Comparison of ENCODE assay signal across 25 mouse cellular contexts in the genomic region with DNA sequence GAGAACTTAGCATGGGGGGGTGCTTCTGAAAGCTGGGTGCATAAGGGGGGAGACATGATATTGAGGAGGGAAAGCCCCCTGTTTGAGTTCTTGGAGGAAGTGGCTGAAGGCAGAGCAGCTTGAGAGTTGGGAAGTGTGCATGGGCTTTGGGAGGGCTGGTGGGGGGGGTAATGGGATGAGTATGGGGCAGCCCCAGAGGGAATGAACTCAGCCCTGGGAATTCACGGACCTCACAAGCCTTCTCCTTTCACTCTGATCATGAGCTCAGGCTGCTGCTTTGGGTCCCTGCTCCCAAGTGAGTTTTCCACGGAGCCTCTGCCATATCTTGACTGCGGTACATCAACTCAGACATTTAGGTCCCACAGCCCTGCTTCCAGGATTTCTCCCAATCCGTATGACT. TPM values are rescaled to one million over a fixed set of nuclear protein-coding genes. Genes with fewer than 3 reads are reported as not detected.
A peak's percentile ranks its signal among the peaks of the same experiment; 100 is the strongest.
DNase-seq lines count a peak whose midpoint lies in the region; ATAC-seq lines count a peak whose summit lies in the region.
"Had no signal": no experiment of that assay in that cellular context is flagged by ENCODE, and none has a peak within 500 bp of the region (broad histone marks: within the 10 kb centered on the region; RNA-seq: fewer than 3 reads in every experiment).

No protein-coding gene starts in this region.

- H3K9ac ChIP-seq in liver, embryonic 16.5 days (ENCODE audit: low read depth, low read length): no peak overlapping the region
- H3K9ac ChIP-seq in liver, embryonic 11.5 days (ENCODE audit: low read depth, low read length): no peak overlapping the region
- H3K9ac ChIP-seq: embryonic facial prominence, embryonic 15.5 days; hindbrain, embryonic 12.5 days had no signal

- H3K27ac ChIP-seq in liver, embryonic 16.5 days (ENCODE audit: low read length): no peak overlapping the region
- no peak overlapping the region for H3K27ac ChIP-seq in liver, embryonic 11.5 days (ENCODE audit: low read depth, low read length)
- 0 out of 2 replicates have a peak overlapping the region, but pooled peaks have one; percentile 46 for H3K27ac ChIP-seq in brown adipose tissue, adult 24 weeks (replicated peaks; ENCODE audit: low read depth, low read length)
- H3K27ac ChIP-seq: embryonic facial prominence, embryonic 15.5 days; forebrain, embryonic 10.5 days; hindbrain, embryonic 12.5 days had no signal

- no peaks in the 10 kb centered on the region for H3K4me1 ChIP-seq in liver, embryonic 16.5 days (ENCODE audit: control insufficient read depth, low read depth, low read length)
- H3K4me1 ChIP-seq in liver, embryonic 11.5 days (replicated peaks; ENCODE audit: control insufficient read depth, insufficient read depth, low read length): peaks cover 3% of the 10 kb centered on the region; the same call in 1 of the 2 replicates
- peaks cover 6% of the 10 kb centered on the region for H3K4me1 ChIP-seq in brown adipose tissue, adult 24 weeks (ENCODE audit: control insufficient read depth, insufficient read depth, insufficient read length, low read length)
- H3K4me1 ChIP-seq: hindbrain, embryonic 12.5 days had no signal

- no peak for ATAC-seq in liver, embryonic 16.5 days (ENCODE audit: low read depth)
- ATAC-seq in liver, embryonic 11.5 days (replicated peaks; ENCODE audit: low FRiP score): no peak
- ATAC-seq in activated CD4-positive, CD25-positive, alpha-beta regulatory T cell, adult 4 months: no peak
- no peak for ATAC-seq in monocyte, adult 5-6 weeks (replicated peaks; ENCODE audit: insufficient number of reproducible peaks, low FRiP score, low TSS enrichment, poor library complexity, severe bottlenecking)
- ATAC-seq: forebrain, embryonic 14.5 days; hindbrain, embryonic 16.5 days had no signal

- peaks cover 35% of the 10 kb centered on the region for H3K27me3 ChIP-seq in liver, embryonic 16.5 days (ENCODE audit: control insufficient read depth, insufficient read depth, low read depth, low read length)
- peaks cover 57% of the 10 kb centered on the region for H3K27me3 ChIP-seq in liver, embryonic 11.5 days (replicated peaks; ENCODE audit: control insufficient read depth, insufficient read depth, low read length)

- no peaks in the 10 kb centered on the region for H3K9me3 ChIP-seq in liver, embryonic 16.5 days (replicated peaks; ENCODE audit: control insufficient read depth, low read length)
- H3K9me3 ChIP-seq in liver, embryonic 11.5 days (ENCODE audit: control insufficient read depth, low read length): no peaks in the 10 kb centered on the region
- H3K9me3 ChIP-seq: embryonic facial prominence, embryonic 15.5 days; forebrain, embryonic 10.5 days; hindbrain, embryonic 12.5 days had no signal

- H3K36me3 ChIP-seq in liver, embryonic 16.5 days (ENCODE audit: control insufficient read depth, insufficient read depth): no peaks in the 10 kb centered on the region
- no peaks in the 10 kb centered on the region for H3K36me3 ChIP-seq in liver, embryonic 11.5 days (ENCODE audit: control insufficient read depth, insufficient read depth, low read length)
- H3K36me3 ChIP-seq: embryonic facial prominence, embryonic 15.5 days; forebrain, embryonic 10.5 days; hindbrain, embryonic 12.5 days had no signal

- H3K4me2 ChIP-seq in liver, embryonic 16.5 days (ENCODE audit: low read depth, low read length): peak overlapping the region; percentile 26
- H3K4me2 ChIP-seq in liver, embryonic 11.5 days: no peak overlapping the region
- H3K4me2 ChIP-seq: hindbrain, embryonic 12.5 days had no signal

- DNase-seq in liver, embryonic 11.5 days (ENCODE audit: low spot score): no peak
- peak; percentile 18 for DNase-seq in thymus, postnatal 4 days
- DNase-seq in thymus, adult 18-20 months: no peak
- DNase-seq: cerebellum, adult 11 months; cerebellum, adult 8-10 months; cerebellum, postnatal 14 days; embryo, embryonic 11 days had no signal

- WGBS in liver, embryonic 16.5 days (ENCODE audit: insufficient replicate concordance): 70% methylated on average over 4 of the region's 4 CpGs
- WGBS in liver, embryonic 11.5 days: 56% methylated on average over 4 of the region's 4 CpGs

- no peak overlapping the region for H3K4me3 ChIP-seq in liver, embryonic 16.5 days (ENCODE audit: low read depth, low read length)
- H3K4me3 ChIP-seq in liver, embryonic 11.5 days (ENCODE audit: low read depth, low read length): no peak overlapping the region
- no peak overlapping the region for H3K4me3 ChIP-seq in brown adipose tissue, adult 24 weeks (ENCODE audit: insufficient read depth, low read depth, low read length)
- H3K4me3 ChIP-seq: embryonic facial prominence, embryonic 15.5 days; erythroblast, embryonic 14.5 days; forebrain, embryonic 10.5 days; hindbrain, embryonic 12.5 days had no signal

RNA-seq across cellular contexts. Expression of a gene that starts 0.6 kb away (rescaled TPM):
- polyA plus RNA-seq in liver, embryonic 16.5 days (2015; fragmentation: Nextera tagmentation; extraction: Ambion mirVana): 0.36 and 0.48 TPM in 2 replicates
- polyA plus RNA-seq in liver, embryonic 11.5 days (2014; fragmentation: Nextera tagmentation; extraction: Ambion mirVana): 0.47 and 0.53 TPM in 2 replicates
- not detected in 2 replicates for polyA plus RNA-seq in brown adipose tissue, adult 24 weeks (2012; ENCODE audit: insufficient read depth, insufficient read length, missing spikeins)
- 10 to 100 TPM; 21.5 to 21.6 TPM for polyA plus RNA-seq in activated CD4-positive, CD25-positive, alpha-beta regulatory T cell, adult 4 months (2017; shearing (Covaris generic))
- 37.0 to 62.7 TPM (median 38.1 TPM) in 3 replicates for total RNA-seq in monocyte, adult 5-6 weeks (2017)
- total RNA-seq: gastrocnemius, adult 2 months had no signal
- polyA plus RNA-seq: embryonic facial prominence, embryonic 11.5 days; forebrain, embryonic 14.5 days; heart, embryonic 14.5 days; hindbrain, embryonic 16.5 days had no signal

RNA-seq across cellular contexts. Expression of a gene that starts 2.7 kb away (rescaled TPM):
- polyA plus RNA-seq in liver, embryonic 16.5 days (2015; fragmentation: Nextera tagmentation; extraction: Ambion mirVana): not detected in 2 replicates
- not detected in 2 replicates for polyA plus RNA-seq in liver, embryonic 11.5 days (2014; fragmentation: Nextera tagmentation; extraction: Ambion mirVana)
- polyA plus RNA-seq in brown adipose tissue, adult 24 weeks (2012; ENCODE audit: insufficient read depth, insufficient read length, missing spikeins): not detected in 2 replicates
- polyA plus RNA-seq in activated CD4-positive, CD25-positive, alpha-beta regulatory T cell, adult 4 months (2017; shearing (Covaris generic)): 10 to 100 TPM; 70.5 to 90.5 TPM
- total RNA-seq in monocyte, adult 5-6 weeks (2017): 1.7 TPM in 1 of 3 replicates, not detected in the others
- total RNA-seq: common myeloid progenitor, adult 5-6 weeks; granulocyte monocyte progenitor cell, adult 5-6 weeks had no signal
- polyA plus RNA-seq: embryonic facial prominence, embryonic 11.5 days; forebrain, embryonic 10.5 days; heart, embryonic 14.5 days; hindbrain, embryonic 12.5 days had no signal

RNA-seq across cellular contexts. Expression of a gene that starts 8.2 kb away (rescaled TPM):
- polyA plus RNA-seq in liver, embryonic 16.5 days (2015; fragmentation: Nextera tagmentation; extraction: Ambion mirVana): 1.2 and 2.4 TPM in 2 replicates
- polyA plus RNA-seq in liver, embryonic 11.5 days (2014; fragmentation: Nextera tagmentation; extraction: Ambion mirVana): 0.70 and 0.78 TPM in 2 replicates
- not detected in 2 replicates for polyA plus RNA-seq in brown adipose tissue, adult 24 weeks (2012; ENCODE audit: insufficient read depth, insufficient read length, missing spikeins)
- polyA plus RNA-seq in activated CD4-positive, CD25-positive, alpha-beta regulatory T cell, adult 4 months (2017; shearing (Covaris generic)): 100 to 1,000 TPM; 134 to 383 TPM
- total RNA-seq in monocyte, adult 5-6 weeks (2017): 38.1 to 48.1 TPM (median 38.4 TPM) in 3 replicates
- total RNA-seq: gastrocnemius, adult 2 months; gastrocnemius, postnatal 25 days had no signal

RNA-seq across cellular contexts. Expression of a gene that starts 14.2 kb away (rescaled TPM):
- 38.8 and 41.4 TPM in 2 replicates for polyA plus RNA-seq in liver, embryonic 16.5 days (2015; fragmentation: Nextera tagmentation; extraction: Ambion mirVana)
- 24.1 and 28.1 TPM in 2 replicates for polyA plus RNA-seq in liver, embryonic 11.5 days (2014; fragmentation: Nextera tagmentation; extraction: Ambion mirVana)
- polyA plus RNA-seq in brown adipose tissue, adult 24 weeks (2012; ENCODE audit: insufficient read depth, insufficient read length, missing spikeins): 12.2 and 16.4 TPM in 2 replicates
- 10 to 100 TPM in 1 of 2 experiments, 1 to 10 TPM in 1; 5.4 to 13.4 TPM for polyA plus RNA-seq in activated CD4-positive, CD25-positive, alpha-beta regulatory T cell, adult 4 months (2017; shearing (Covaris generic))
- total RNA-seq in monocyte, adult 5-6 weeks (2017): 763 to 1,006 TPM (median 964 TPM) in 3 replicates
- polyA plus RNA-seq: erythroblast, embryonic 14.5 days had no signal

RNA-seq across cellular contexts. Expression of a gene that starts 18.2 kb away (rescaled TPM):
- polyA plus RNA-seq in liver, embryonic 16.5 days (2015; fragmentation: Nextera tagmentation; extraction: Ambion mirVana): not detected in 2 replicates
- polyA plus RNA-seq in liver, embryonic 11.5 days (2014; fragmentation: Nextera tagmentation; extraction: Ambion mirVana): 0.53 TPM in 1 of 2 replicates, not detected in the other
- not detected in 2 replicates for polyA plus RNA-seq in brown adipose tissue, adult 24 weeks (2012; ENCODE audit: insufficient read depth, insufficient read length, missing spikeins)
- polyA plus RNA-seq in activated CD4-positive, CD25-positive, alpha-beta regulatory T cell, adult 4 months (2017; shearing (Covaris generic)): 1 to 10 TPM in 1 of 2 experiments, not detected in 1; 1.8 TPM
- 0.64 to 2.9 TPM (median 2.7 TPM) in 3 replicates for total RNA-seq in monocyte, adult 5-6 weeks (2017)
- total RNA-seq: adrenal gland, postnatal 4 days; common myeloid progenitor, adult 5-6 weeks; ES-E14; gastrocnemius, adult 2 months had no signal
- polyA plus RNA-seq: embryonic facial prominence, embryonic 11.5 days; erythroblast, embryonic 14.5 days; forebrain, embryonic 10.5 days; forebrain, embryonic 14.5 days; heart, embryonic 14.5 days had no signal

Comparison
In these comparisons a context has a peak if more than half of its experiments do, and no peak if none do; other contexts are left out.
1. RNA of a gene that starts 0.6 kb away (polyA plus RNA-seq): 21.5 to 21.6 TPM in activated CD4-positive, CD25-positive, alpha-beta regulatory T cell, adult 4 months; 0.36 to 0.48 TPM in liver, embryonic 16.5 days, not detected in brown adipose tissue, adult 24 weeks and 0.47 to 0.53 TPM in liver, embryonic 11.5 days; every median in the first group is over 10 times any median in the second.
2. RNA of a gene that starts 2.7 kb away (polyA plus RNA-seq): 70.5 to 90.5 TPM in activated CD4-positive, CD25-positive, alpha-beta regulatory T cell, adult 4 months; not detected in liver, embryonic 16.5 days, not detected in liver, embryonic 11.5 days and not detected in brown adipose tissue, adult 24 weeks; every median in the first group is over 10 times any median in the second.
3. RNA of a gene that starts 8.2 kb away (polyA plus RNA-seq): 134 to 383 TPM in activated CD4-positive, CD25-positive, alpha-beta regulatory T cell, adult 4 months; 1.2 to 2.4 TPM in liver, embryonic 16.5 days, 0.70 to 0.78 TPM in liver, embryonic 11.5 days and not detected in brown adipose tissue, adult 24 weeks; every median in the first group is over 10 times any median in the second.